In genomic region chr5:124792112-124792511, GRCm38 (mm10) we compare ENCODE assay signal across 31 mouse cellular contexts.
"Had no signal": no experiment of that assay in that cellular context is flagged by ENCODE, and none has a peak within 500 bp of the region (broad histone marks: within the 10 kb centered on the region; RNA-seq: fewer than 3 reads in every experiment).

No protein-coding gene starts in this region.

- H3K4me2 ChIP-seq: limb, embryonic 12.5 days; limb, embryonic 13.5 days; limb, embryonic 15.5 days; liver, embryonic 11.5 days; liver, embryonic 12.5 days; liver, embryonic 13.5 days; liver, embryonic 15.5 days; lung, embryonic 14.5 days; lung, embryonic 15.5 days; midbrain, embryonic 11.5 days; midbrain, embryonic 12.5 days; midbrain, embryonic 13.5 days; midbrain, embryonic 15.5 days; neural tube, embryonic 12.5 days; neural tube, embryonic 13.5 days had no signal

- H3K36me3 ChIP-seq: limb, embryonic 10.5 days; limb, embryonic 12.5 days; limb, embryonic 13.5 days; limb, embryonic 15.5 days; liver, embryonic 12.5 days; liver, embryonic 13.5 days; liver, embryonic 15.5 days; lung, embryonic 15.5 days; midbrain, embryonic 10.5 days; midbrain, embryonic 12.5 days; midbrain, embryonic 13.5 days; midbrain, embryonic 15.5 days; neural tube, embryonic 12.5 days; neural tube, embryonic 13.5 days had no signal

- H3K9ac ChIP-seq: limb, embryonic 12.5 days; limb, embryonic 13.5 days; limb, embryonic 15.5 days; liver, embryonic 12.5 days; liver, embryonic 13.5 days; liver, embryonic 14.5 days; liver, embryonic 15.5 days; liver, postnatal 0 days; lung, embryonic 14.5 days; lung, embryonic 15.5 days; midbrain, embryonic 12.5 days; midbrain, embryonic 13.5 days; midbrain, embryonic 15.5 days; neural tube, embryonic 12.5 days; neural tube, embryonic 13.5 days had no signal

- DNase-seq: left cerebral cortex, postnatal 4 days; liver; liver, embryonic 13.5 days; liver, postnatal 0 days; lung, adult 18-20 months; lung, adult 2 months; lung, embryonic 14.5 days; lung, postnatal 10 days; lung, postnatal 14 days; lung, postnatal 36 days; lung, postnatal 4 days; midbrain, embryonic 14.5 days had no signal

- H3K27me3 ChIP-seq: limb, embryonic 12.5 days; limb, embryonic 13.5 days; limb, embryonic 15.5 days; liver, embryonic 12.5 days; liver, embryonic 13.5 days; liver, embryonic 15.5 days; lung, embryonic 15.5 days; midbrain, embryonic 12.5 days; midbrain, embryonic 13.5 days; midbrain, embryonic 15.5 days; neural tube, embryonic 12.5 days; neural tube, embryonic 13.5 days had no signal

- H3K9me3 ChIP-seq: limb, embryonic 10.5 days; limb, embryonic 12.5 days; limb, embryonic 15.5 days; liver, embryonic 12.5 days; liver, embryonic 13.5 days; liver, embryonic 15.5 days; lung, embryonic 15.5 days; midbrain, embryonic 10.5 days; midbrain, embryonic 13.5 days; midbrain, embryonic 15.5 days; neural tube, embryonic 12.5 days; neural tube, embryonic 13.5 days had no signal

- H3K4me3 ChIP-seq: limb, embryonic 10.5 days; limb, embryonic 12.5 days; limb, embryonic 13.5 days; limb, embryonic 15.5 days; liver, embryonic 12.5 days; liver, embryonic 13.5 days; liver, embryonic 15.5 days; lung, embryonic 15.5 days; megakaryocyte, embryonic 14.5 days; midbrain, embryonic 10.5 days; midbrain, embryonic 12.5 days; midbrain, embryonic 13.5 days; midbrain, embryonic 15.5 days; neural tube, embryonic 12.5 days; neural tube, embryonic 13.5 days had no signal

- H3K27ac ChIP-seq: limb, embryonic 10.5 days; limb, embryonic 12.5 days; limb, embryonic 13.5 days; limb, embryonic 15.5 days; liver, embryonic 12.5 days; liver, embryonic 13.5 days; liver, embryonic 14.5 days; liver, embryonic 15.5 days; lung, embryonic 15.5 days; macrophage; midbrain, embryonic 10.5 days; midbrain, embryonic 12.5 days; midbrain, embryonic 13.5 days; midbrain, embryonic 15.5 days; neural tube, embryonic 12.5 days; neural tube, embryonic 13.5 days had no signal

- H3K4me1 ChIP-seq: limb, embryonic 10.5 days; limb, embryonic 12.5 days; limb, embryonic 13.5 days; limb, embryonic 15.5 days; liver, embryonic 12.5 days; liver, embryonic 13.5 days; liver, embryonic 15.5 days; lung, embryonic 15.5 days; megakaryocyte, embryonic 14.5 days; midbrain, embryonic 10.5 days; midbrain, embryonic 12.5 days; midbrain, embryonic 13.5 days; midbrain, embryonic 15.5 days; neural tube, embryonic 12.5 days; neural tube, embryonic 13.5 days had no signal

- ATAC-seq: liver, embryonic 12.5 days; liver, postnatal 0 days; midbrain, embryonic 13.5 days; midbrain, embryonic 15.5 days; midbrain, embryonic 16.5 days had no signal
